In genomic region chr9:89219668-89220067, GRCm38 (mm10) we compare ENCODE assay signal across 27 mouse cellular contexts. TPM values are rescaled to one million over a fixed set of nuclear protein-coding genes. Genes with fewer than 3 reads are reported as not detected.
"Had no signal": no experiment of that assay in that cellular context is flagged by ENCODE, and none has a peak within 500 bp of the region (broad histone marks: within the 10 kb centered on the region; RNA-seq: fewer than 3 reads in every experiment).

No protein-coding gene starts in this region.

RNA-seq across cellular contexts. Expression of gene Gm29094, which starts 20.5 kb away (rescaled TPM):
- total RNA-seq: layer of hippocampus, postnatal 36 days; left cerebral cortex, adult 18-20 months; left cerebral cortex, adult 2 months; left cerebral cortex, postnatal 10 days; left cerebral cortex, postnatal 14 days; left cerebral cortex, postnatal 25 days; left cerebral cortex, postnatal 36 days; left cerebral cortex, postnatal 4 days; megakaryocyte-erythroid progenitor cell, adult 5-6 weeks; midbrain, postnatal 0 days had no signal
- polyA plus RNA-seq: limb, embryonic 10.5 days; limb, embryonic 11.5 days; limb, embryonic 12.5 days; limb, embryonic 13.5 days; limb, embryonic 15.5 days; liver, embryonic 11.5 days; liver, embryonic 12.5 days; lung, adult 2 months; lung, embryonic 14.5 days; lung, embryonic 15.5 days; midbrain, embryonic 12.5 days; midbrain, embryonic 13.5 days; midbrain, embryonic 15.5 days; midbrain, embryonic 16.5 days; midbrain, postnatal 0 days; myocyte; neural tube, embryonic 11.5 days; neural tube, embryonic 12.5 days had no signal

RNA-seq across cellular contexts. Expression of gene Bcl2a1b, which starts 20.7 kb away (rescaled TPM):
- total RNA-seq: megakaryocyte-erythroid progenitor cell, adult 5-6 weeks had no signal
- polyA plus RNA-seq: myocyte had no signal
